Mouse (Mus musculus): Measurements from ENCODE around the gene Ms4a4d. TPM values are rescaled to one million over a fixed set of nuclear protein-coding genes. Genes with fewer than 3 reads are reported as not detected.
"Not testable (repeated sequence)": the region's sequence is repeated elsewhere in the genome, so short reads cannot be mapped to it uniquely, and the experiment has no call there.

The Ms4a4d gene
- polyA plus RNA-seq, 1 experiment from 2014 or later: not detected

DNA sequence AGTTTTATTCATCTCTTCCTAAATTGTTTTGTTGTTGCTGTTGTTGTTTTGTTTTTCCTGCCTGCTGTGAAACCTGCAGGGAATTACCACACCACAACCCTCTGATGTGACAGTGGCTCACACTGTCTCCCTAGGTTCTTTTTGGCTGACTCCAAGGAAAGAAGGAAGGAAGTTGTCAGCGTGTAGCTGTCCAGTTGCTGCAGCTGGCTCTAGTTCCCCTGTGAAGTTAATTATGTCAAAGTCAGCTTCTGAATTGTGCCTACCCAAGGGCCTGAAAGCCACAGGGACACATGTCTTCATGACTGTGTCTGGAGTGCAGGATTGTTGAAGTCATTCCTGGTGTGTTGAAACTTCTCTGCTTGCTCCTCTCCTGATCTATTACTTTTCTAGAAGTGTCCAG, 19.2 kb upstream of the Ms4a4d start:
- not testable (repeated sequence) for ATAC-seq (ENCODE audit: low FRiP score); H3K4me1 ChIP-seq; H3K4me3 ChIP-seq (replicated peaks); H3K36me3 ChIP-seq; H3K9me3 ChIP-seq (replicated peaks); H3K9ac ChIP-seq (replicated peaks); H3K27ac ChIP-seq (replicated peaks); H3K27me3 ChIP-seq (replicated peaks); H3K4me2 ChIP-seq
- 58% methylated on average over 1 of the region's 1 CpGs for WGBS

DNA sequence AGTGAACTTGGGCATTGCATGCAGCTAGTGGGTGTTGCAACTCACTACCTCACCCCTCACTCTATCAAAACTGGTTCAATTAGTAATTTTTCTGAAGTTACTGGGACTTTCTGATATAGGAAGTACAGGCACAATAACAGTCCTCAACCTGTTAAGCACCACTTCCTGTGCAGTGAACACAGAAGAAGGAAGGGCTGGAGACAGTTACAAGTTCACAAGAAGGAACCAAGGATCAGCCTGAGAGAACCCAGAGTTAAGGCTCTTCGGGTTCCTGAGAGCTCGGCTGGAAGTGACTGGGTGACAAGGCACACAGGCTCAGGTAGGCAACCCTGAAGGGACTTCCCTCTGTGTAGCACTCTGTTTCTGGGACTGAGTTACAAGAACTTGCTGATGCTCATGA, 18.2 kb upstream of the Ms4a4d start:
- not testable (repeated sequence) for ATAC-seq (ENCODE audit: low FRiP score); H3K4me1 ChIP-seq
- 86% methylated on average over 2 of the region's 2 CpGs for WGBS

DNA sequence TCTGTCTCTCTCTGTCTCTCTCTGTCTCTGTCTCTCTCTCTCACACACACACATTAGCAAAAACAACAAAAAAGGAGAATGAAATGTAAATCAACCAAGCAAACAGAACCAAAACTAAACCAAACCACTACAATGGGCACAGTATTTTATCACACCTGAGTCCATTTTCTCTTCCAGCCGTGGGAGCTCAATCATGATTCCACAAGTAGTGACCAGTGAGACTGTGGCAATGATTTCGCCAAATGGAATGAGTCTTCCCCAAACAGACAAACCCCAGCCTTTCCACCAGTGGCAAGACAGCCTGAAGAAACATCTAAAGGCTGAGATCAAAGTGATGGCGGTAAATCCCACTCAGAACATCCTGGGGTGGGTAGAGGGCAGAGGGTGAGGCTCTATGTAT, 16.5 kb upstream of the Ms4a4d start:
- Histone ChIP-seq H3K9ac (replicated peaks) (no peak overlapping the region), H3K4me3 (replicated peaks) (no peak overlapping the region), H3K27ac (replicated peaks) (no peak overlapping the region), H3K27me3 (replicated peaks) (no peaks in the 10 kb centered on the region), H3K36me3 (no peaks in the 10 kb centered on the region), H3K4me2 (no peak overlapping the region), H3K9me3 (replicated peaks) (no peaks in the 10 kb centered on the region), H3K4me1 (no peaks in the 10 kb centered on the region)
- 93% methylated on average over 3 of the region's 3 CpGs for WGBS
- no peak for ATAC-seq (ENCODE audit: low FRiP score)

More for the DNA sequence above, 18.2 kb upstream of the Ms4a4d start:
- not testable (repeated sequence) for H3K27ac ChIP-seq (replicated peaks); H3K4me3 ChIP-seq (replicated peaks); H3K9me3 ChIP-seq (replicated peaks); H3K4me2 ChIP-seq; H3K27me3 ChIP-seq (replicated peaks); H3K36me3 ChIP-seq; H3K9ac ChIP-seq (replicated peaks)

DNA sequence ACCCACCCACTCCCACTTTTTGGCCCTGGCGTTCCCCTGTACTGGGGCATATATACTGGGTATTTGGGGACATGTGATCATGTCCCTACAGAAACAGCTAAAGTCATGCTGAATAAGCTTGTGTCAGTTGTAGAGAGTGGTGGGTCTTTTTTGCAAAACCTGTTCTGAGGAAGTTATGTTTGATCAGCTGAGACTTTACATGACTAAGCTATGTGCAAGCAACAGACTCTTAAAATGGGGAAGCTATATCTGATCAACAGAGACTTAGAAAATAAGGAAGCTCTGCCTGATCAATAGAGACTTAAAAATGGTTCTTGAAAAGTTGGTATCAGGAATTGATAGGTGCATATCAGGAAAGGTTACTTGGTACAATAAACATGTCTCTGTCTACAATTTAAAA, 3.2 kb upstream of the Ms4a4d start:
- no peaks in the 10 kb centered on the region for H3K36me3 ChIP-seq
- H3K4me3 ChIP-seq (replicated peaks): no peak overlapping the region
- no peaks in the 10 kb centered on the region for H3K4me1 ChIP-seq
- ATAC-seq (ENCODE audit: low FRiP score): no peak
- WGBS: 79% methylated on average over 1 of the region's 1 CpGs
- no peak overlapping the region for H3K4me2 ChIP-seq
- H3K9ac ChIP-seq (replicated peaks): no peak overlapping the region
- H3K27me3 ChIP-seq (replicated peaks): no peaks in the 10 kb centered on the region
- H3K9me3 ChIP-seq (replicated peaks): no peaks in the 10 kb centered on the region
- no peak overlapping the region for H3K27ac ChIP-seq (replicated peaks)

DNA sequence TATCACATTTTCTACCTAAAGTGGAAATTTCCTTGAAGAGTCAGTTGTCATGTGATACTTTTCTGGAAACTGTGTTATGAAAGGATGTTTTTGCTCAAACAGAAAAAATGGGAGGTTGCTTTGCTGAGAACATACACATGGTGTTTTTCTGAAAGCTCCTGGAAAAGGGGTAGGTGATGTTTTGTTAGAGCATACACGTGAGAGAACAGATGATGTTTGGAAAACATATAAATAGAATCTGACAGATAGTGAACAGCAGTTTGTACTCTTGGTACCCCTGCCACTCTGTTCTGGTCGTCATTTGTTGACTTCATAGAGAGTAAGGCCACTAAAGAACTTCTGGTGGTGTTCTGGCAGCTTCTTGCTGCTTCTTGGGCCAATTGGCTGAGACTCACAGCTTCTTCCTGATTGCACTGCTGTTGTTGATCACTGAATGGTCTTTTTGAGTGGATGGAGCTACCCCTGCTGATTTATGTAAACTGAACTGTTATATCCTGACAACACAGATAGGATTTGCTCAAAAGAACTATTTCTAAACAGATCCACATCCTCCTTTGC, 2.6 kb upstream of the Ms4a4d start:
- no peak overlapping the region for H3K9ac ChIP-seq (replicated peaks)
- H3K4me1 ChIP-seq: no peaks in the 10 kb centered on the region
- no peaks in the 10 kb centered on the region for H3K27me3 ChIP-seq (replicated peaks)
- H3K27ac ChIP-seq (replicated peaks): no peak overlapping the region
- H3K4me2 ChIP-seq: no peak overlapping the region
- no peak for ATAC-seq (ENCODE audit: low FRiP score)
- H3K9me3 ChIP-seq (replicated peaks): no peaks in the 10 kb centered on the region
- no peaks in the 10 kb centered on the region for H3K36me3 ChIP-seq
- no peak overlapping the region for H3K4me3 ChIP-seq (replicated peaks)
- 66% methylated on average over 2 of the region's 2 CpGs for WGBS

DNA sequence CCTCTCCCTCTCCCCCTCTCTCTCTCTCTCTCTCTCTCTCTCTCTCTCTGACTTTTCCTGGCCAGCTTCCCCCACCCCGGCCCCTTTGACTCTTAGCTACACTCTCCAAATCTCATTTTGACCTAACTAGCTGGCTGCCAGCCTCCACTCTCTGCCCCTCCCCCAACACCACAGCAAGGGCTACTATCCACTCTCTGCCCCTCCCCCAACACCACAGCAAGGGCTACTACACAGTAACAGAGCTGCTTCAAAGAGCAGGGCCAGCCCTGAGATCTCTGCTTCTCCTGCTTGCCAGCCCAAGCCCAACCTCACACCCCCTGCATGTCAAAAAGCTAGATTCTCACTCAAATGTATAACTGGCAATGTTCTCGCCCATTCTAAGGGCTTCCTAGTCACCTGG, 735 bp downstream of the Ms4a4d start:
- Histone ChIP-seq H3K4me1 (no peaks in the 10 kb centered on the region), H3K9ac (replicated peaks) (no peak overlapping the region), H3K27ac (replicated peaks) (no peak overlapping the region), H3K4me2 (no peak overlapping the region), H3K4me3 (replicated peaks) (no peak overlapping the region), H3K9me3 (replicated peaks) (no peaks in the 10 kb centered on the region), H3K36me3 (no peaks in the 10 kb centered on the region), H3K27me3 (replicated peaks) (no peaks in the 10 kb centered on the region)
- WGBS: 30% methylated on average over 2 of the region's 2 CpGs
- ATAC-seq (ENCODE audit: low FRiP score): no peak

DNA sequence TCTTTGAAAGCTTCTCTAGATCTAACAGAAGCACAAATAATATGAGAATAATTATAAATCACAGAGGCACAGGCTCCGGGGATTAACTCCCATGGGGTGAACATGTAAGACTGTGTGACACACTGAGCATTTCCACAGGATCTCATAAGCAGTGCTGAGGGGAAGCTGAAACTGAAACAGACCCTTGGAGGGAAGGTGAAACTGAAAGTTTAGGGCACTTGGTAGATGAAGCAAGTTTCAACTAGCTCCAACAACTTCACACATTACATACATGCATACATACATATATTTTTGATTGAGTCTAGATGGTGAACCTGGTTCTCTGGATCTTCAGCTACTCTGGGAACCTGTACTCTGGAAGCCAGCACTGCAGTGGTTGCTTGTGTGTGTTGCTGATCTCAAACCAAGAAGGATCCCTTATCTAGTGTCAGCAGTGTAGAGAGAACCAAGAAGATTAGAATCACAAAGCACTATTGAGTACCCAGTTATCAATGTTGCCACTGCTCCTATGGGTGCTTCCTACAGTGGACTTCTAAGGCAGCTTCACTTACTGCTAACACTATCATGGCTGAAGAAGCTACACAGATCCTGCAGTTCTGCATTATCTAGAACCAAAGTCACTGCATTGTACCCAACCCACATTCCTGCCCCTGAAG, 3.7 kb downstream of the Ms4a4d start:
- H3K9me3 ChIP-seq (replicated peaks); H3K4me2 ChIP-seq; H3K36me3 ChIP-seq; H3K27ac ChIP-seq (replicated peaks); H3K4me1 ChIP-seq; ATAC-seq (ENCODE audit: low FRiP score); H3K4me3 ChIP-seq (replicated peaks); H3K27me3 ChIP-seq (replicated peaks); H3K9ac ChIP-seq (replicated peaks): not testable (repeated sequence)
- WGBS: 81% methylated on average over 1 of the region's 1 CpGs

DNA sequence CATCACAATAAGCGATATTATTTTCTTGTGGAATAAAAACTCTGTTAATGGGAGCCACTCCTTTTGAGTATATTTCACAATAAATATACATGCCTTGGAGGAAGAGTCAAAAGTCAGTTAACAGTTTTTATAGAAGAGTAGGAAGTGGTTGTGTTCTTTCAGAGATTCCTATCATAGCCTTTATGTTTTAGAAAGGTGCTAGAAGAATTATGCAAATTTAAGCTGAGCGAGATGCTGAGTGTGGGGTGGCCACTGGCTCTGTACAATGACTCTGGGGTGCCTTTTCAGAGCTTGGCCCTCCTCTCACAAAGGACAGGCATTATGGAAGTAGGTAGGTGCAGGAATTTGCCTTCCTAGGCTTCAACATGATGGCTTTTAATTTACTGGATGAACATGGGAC, 7.8 kb downstream of the Ms4a4d start:
- not testable (repeated sequence) for H3K27ac ChIP-seq (replicated peaks); H3K9ac ChIP-seq (replicated peaks); H3K4me2 ChIP-seq; H3K4me1 ChIP-seq; H3K27me3 ChIP-seq (replicated peaks); ATAC-seq (ENCODE audit: low FRiP score); H3K4me3 ChIP-seq (replicated peaks); H3K9me3 ChIP-seq (replicated peaks); H3K36me3 ChIP-seq
- WGBS: 95% methylated on average over 2 of the region's 2 CpGs

DNA sequence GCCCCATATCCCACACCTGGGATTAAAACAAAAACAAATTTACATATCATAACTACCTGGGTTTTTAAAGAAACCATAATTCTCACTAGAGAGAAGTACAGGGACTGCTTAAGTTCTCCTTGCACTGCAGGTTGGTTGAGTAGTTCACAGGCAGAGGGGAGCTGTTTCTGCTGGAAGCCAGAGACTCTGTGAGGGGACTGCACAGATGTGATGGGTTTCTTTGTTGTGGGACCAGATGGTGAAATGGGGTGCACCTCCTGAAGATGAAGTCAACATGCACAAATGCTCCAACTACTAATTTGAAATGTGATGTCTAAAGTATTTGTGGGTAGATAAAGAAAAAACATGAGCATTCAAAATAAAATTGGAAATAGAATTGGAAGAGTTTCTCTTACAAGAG, 11.3 kb downstream of the Ms4a4d start:
- H3K4me2 ChIP-seq: no peak overlapping the region
- no peak overlapping the region for H3K9ac ChIP-seq (replicated peaks)
- H3K4me3 ChIP-seq (replicated peaks): no peak overlapping the region
- no peaks in the 10 kb centered on the region for H3K27me3 ChIP-seq (replicated peaks)
- no peak for ATAC-seq (ENCODE audit: low FRiP score)
- no peak overlapping the region for H3K27ac ChIP-seq (replicated peaks)
- H3K36me3 ChIP-seq: no peaks in the 10 kb centered on the region
- H3K4me1 ChIP-seq: no peaks in the 10 kb centered on the region
- no peaks in the 10 kb centered on the region for H3K9me3 ChIP-seq (replicated peaks)

DNA sequence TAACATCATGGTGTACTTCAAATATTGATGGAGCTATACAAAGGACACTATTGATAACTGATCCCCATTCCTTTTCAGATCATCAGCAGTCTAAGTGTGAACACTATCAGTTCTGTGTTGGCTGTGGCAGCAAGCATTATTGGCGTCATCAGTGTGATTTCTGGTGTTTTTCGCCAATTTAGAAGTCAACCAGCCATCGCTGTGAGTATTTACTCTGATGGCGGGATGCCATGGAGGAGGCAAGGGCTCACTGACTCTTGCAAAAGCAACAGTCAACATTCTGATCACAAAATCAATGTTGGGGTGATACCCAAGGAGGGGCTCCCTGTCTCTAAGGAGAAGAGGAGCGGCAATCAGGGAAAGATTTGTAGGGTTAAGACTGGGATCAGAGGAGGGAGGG, 18.1 kb downstream of the Ms4a4d start:
- H3K4me2 ChIP-seq: no peak overlapping the region
- no peaks in the 10 kb centered on the region for H3K4me1 ChIP-seq
- H3K27ac ChIP-seq (replicated peaks): no peak overlapping the region
- 92% methylated on average over 5 of the region's 5 CpGs for WGBS
- no peaks in the 10 kb centered on the region for H3K9me3 ChIP-seq (replicated peaks)
- no peak overlapping the region for H3K4me3 ChIP-seq (replicated peaks)
- no peak for ATAC-seq (ENCODE audit: low FRiP score)
- no peaks in the 10 kb centered on the region for H3K27me3 ChIP-seq (replicated peaks)
- no peaks in the 10 kb centered on the region for H3K36me3 ChIP-seq
- H3K9ac ChIP-seq (replicated peaks): no peak overlapping the region

DNA sequence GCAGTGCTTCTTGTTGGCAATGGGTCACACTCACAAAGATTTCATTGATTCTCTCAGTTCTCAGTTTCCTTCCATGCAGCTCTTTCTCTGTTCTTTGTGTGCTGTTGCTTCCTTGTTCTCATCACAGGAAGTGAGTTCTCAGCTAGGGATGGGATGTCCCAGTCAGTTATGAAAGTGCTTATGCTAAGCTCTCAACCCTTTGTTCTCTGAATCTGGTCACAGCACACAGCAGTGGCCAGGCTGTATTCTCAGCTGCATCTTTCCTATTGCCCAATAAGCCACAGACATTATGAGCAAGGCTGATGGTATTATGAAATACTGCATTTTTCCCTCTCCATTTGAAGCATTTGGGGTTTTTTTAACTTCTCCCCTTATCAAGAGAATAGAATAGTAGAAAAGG, 23.0 kb downstream of the Ms4a4d start:
- not testable (repeated sequence) for H3K27me3 ChIP-seq (replicated peaks); H3K4me1 ChIP-seq; H3K36me3 ChIP-seq; H3K27ac ChIP-seq (replicated peaks); H3K4me2 ChIP-seq; H3K4me3 ChIP-seq (replicated peaks); H3K9ac ChIP-seq (replicated peaks); H3K9me3 ChIP-seq (replicated peaks); ATAC-seq (ENCODE audit: low FRiP score)

DNA sequence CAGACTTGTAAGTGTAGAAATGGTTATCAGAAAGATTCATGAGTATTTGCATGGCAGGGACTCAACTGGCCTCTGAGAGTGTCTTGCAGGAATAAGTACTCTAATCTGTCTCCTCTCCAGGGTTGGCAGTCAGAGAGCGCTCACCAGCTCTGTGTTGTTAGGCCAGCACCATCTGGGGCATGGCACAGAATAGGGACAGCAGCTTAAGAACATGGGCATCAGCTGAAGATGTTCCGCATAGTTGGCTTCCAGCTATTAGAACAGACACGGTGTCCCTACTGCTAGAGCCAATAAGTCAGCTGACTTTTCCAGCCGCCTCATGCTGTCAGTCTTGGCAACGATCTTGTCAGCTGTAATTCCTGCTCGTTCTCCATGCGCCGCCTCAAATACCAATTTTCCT, 38.4 kb downstream of the Ms4a4d start:
- no peaks in the 10 kb centered on the region for H3K4me1 ChIP-seq

DNA sequence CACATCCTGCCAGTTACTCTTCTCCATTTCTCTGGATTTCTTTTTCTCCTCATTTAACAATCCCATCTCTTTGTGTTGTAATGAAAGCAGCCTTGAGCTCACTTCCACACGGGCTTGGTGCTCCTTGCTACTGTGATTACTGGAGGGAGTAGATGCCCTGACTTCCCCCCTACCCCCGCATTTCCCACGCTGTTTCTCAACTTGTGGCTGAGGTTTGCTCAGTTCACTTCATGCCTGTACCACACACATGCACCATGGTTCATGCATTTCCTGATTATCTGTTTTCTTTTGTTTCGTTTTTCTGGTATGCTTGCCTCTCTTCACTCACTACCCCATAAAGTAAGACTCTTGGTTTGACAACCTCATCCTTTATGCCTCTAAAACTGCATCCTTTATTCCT, 52.6 kb downstream of the Ms4a4d start:
- 70% methylated on average over 4 of the region's 4 CpGs for WGBS
- Histone ChIP-seq H3K27me3 (replicated peaks) (no peaks in the 10 kb centered on the region), H3K4me3 (replicated peaks) (no peak overlapping the region), H3K27ac (replicated peaks) (no peak overlapping the region), H3K4me1 (no peaks in the 10 kb centered on the region), H3K4me2 (no peak overlapping the region), H3K9ac (replicated peaks) (no peak overlapping the region), H3K9me3 (replicated peaks) (no peaks in the 10 kb centered on the region), H3K36me3 (no peaks in the 10 kb centered on the region)
- no peak for ATAC-seq (ENCODE audit: low FRiP score)

More for the DNA sequence above, 38.4 kb downstream of the Ms4a4d start:
- H3K27ac ChIP-seq (replicated peaks): no peak overlapping the region
- no peak for ATAC-seq (ENCODE audit: low FRiP score)
- H3K27me3 ChIP-seq (replicated peaks): no peaks in the 10 kb centered on the region
- H3K9ac ChIP-seq (replicated peaks): no peak overlapping the region
- no peaks in the 10 kb centered on the region for H3K36me3 ChIP-seq
- WGBS: 82% methylated on average over 8 of the region's 8 CpGs
- no peaks in the 10 kb centered on the region for H3K9me3 ChIP-seq (replicated peaks)
- no peak overlapping the region for H3K4me3 ChIP-seq (replicated peaks)
- no peak overlapping the region for H3K4me2 ChIP-seq
